In the genomic region with DNA sequence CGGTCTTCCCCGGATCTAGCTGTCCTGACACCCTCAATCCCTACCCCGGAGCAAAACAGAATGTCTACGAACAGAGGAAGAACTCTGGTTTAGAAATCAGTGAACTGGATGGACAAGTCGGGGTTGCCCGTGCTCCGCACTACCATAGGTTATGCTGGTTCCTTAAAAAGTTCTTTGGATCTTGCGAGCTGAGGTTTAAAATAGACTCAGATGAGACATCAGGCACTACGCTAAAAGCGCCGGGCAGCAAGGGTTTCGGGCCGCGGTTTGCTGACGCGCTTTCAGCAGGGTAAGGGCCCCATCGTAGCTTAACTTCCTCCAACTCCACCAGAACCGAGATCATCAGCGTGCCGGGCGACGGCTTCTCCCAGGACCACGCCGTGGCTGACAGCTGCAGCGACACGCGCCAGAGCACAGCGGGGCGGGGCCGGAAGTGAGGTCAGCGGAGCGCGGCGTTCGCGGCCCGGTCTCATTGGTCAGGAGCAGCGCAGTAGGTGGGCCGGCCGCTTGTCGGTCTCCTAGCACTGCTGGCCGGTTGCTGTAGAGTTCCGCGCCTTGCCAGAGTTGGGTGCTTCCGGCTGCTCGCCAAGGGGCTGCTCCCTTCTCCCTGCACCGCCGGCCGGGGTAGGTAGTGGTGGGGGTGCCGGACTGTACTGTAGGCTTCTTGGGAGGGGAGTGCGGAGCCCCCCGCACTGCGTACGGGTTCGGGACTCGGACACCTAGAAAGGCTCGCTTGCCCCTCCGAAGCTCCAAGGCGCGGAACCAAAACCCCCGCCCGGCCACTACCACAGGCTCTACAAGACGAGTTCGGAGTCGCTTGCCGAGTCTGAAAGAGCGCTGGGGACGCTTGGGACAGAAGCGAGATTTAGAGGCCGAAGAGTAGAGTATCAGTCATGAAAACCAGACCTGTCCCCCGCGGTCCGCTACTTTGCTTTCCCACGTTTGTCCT, we compare ENCODE assay signal across 7 mouse cellular contexts. TPM values are rescaled to one million over a fixed set of nuclear protein-coding genes. Genes with fewer than 3 reads are reported as not detected.
DNase-seq lines count a peak whose midpoint lies in the region; ATAC-seq lines count a peak whose summit lies in the region.

Gene Ccdc134 (plus strand): TSS at position 497 of the 949 bp plus-strand sequence.

- peak; percentile 98 for ATAC-seq in embryonic facial prominence, embryonic 11.5 days (replicated peaks; ENCODE audit: insufficient number of reproducible peaks, low FRiP score, low TSS enrichment, low read depth)
- ATAC-seq in limb, embryonic 11.5 days (ENCODE audit: insufficient number of reproducible peaks, low FRiP score, low TSS enrichment, low read depth) = peak; percentile 97
- peak; percentile 99 for ATAC-seq in midbrain, embryonic 14.5 days (ENCODE audit: low FRiP score, low TSS enrichment)

- peak within 1 kb of the TSS; percentile 59 for H3K4me2 ChIP-seq in embryonic facial prominence, embryonic 11.5 days (ENCODE audit: low read depth, low read length)
- H3K4me2 ChIP-seq in limb, embryonic 11.5 days (ENCODE audit: low read depth, severe bottlenecking) = peak within 1 kb of the TSS; percentile 62
- peak within 1 kb of the TSS; percentile 96 for H3K4me2 ChIP-seq in midbrain, embryonic 14.5 days (ENCODE audit: low read length)

- DNase-seq in adrenal gland, postnatal 14 days = peak; percentile 97
- peak; percentile 96 for DNase-seq in embryonic facial prominence, embryonic 11.5 days (ENCODE audit: low spot score)
- peak; percentile 100 for DNase-seq in heart, adult 11 months
- peak; percentile 96 for DNase-seq in kidney, adult 18-20 months
- DNase-seq in limb, embryonic 11.5 days (ENCODE audit: low spot score) = peak; percentile 98
- peak; percentile 98 for DNase-seq in midbrain, embryonic 14.5 days
- DNase-seq in spleen, adult 18-20 months = peak; percentile 96 to 97

- H3K4me1 ChIP-seq in embryonic facial prominence, embryonic 11.5 days (ENCODE audit: control insufficient read depth, insufficient read depth, low read length) = no peaks in the 10 kb centered on the region
- H3K4me1 ChIP-seq in limb, embryonic 11.5 days (ENCODE audit: control insufficient read depth, insufficient read depth, low read length) = 0 out of 2 replicates have a peak, but pooled peaks cover 2% of the 10 kb centered on the region
- peaks cover 8% of the 10 kb centered on the region for H3K4me1 ChIP-seq in midbrain, embryonic 14.5 days (ENCODE audit: control insufficient read depth, insufficient read depth, low read length)

- 1% methylated on average over 74 of the region's 74 CpGs for WGBS in embryonic facial prominence, embryonic 11.5 days
- under 1% methylated on average over 74 of the region's 74 CpGs for WGBS in limb, embryonic 11.5 days
- WGBS in midbrain, embryonic 14.5 days = under 1% methylated on average over 74 of the region's 74 CpGs

- 0 out of 2 replicates have a peak within 1 kb of the TSS, but pooled peaks have one; percentile 41 for H3K27ac ChIP-seq in embryonic facial prominence, embryonic 11.5 days (replicated peaks; ENCODE audit: low read depth, low read length)
- peak within 1 kb of the TSS; percentile 30; the same call in 1 of the 2 replicates for H3K27ac ChIP-seq in limb, embryonic 11.5 days (replicated peaks; ENCODE audit: low read depth, low read length)
- peak within 1 kb of the TSS; percentile 73 for H3K27ac ChIP-seq in midbrain, embryonic 14.5 days (replicated peaks; ENCODE audit: low read depth, low read length)

- H3K9ac ChIP-seq in embryonic facial prominence, embryonic 11.5 days (replicated peaks; ENCODE audit: low read length) = peak within 1 kb of the TSS; percentile 81
- peak within 1 kb of the TSS; percentile 78 for H3K9ac ChIP-seq in limb, embryonic 11.5 days (ENCODE audit: low read length)
- H3K9ac ChIP-seq in midbrain, embryonic 14.5 days (replicated peaks; ENCODE audit: low read length) = peak within 1 kb of the TSS; percentile 62

- H3K27me3 ChIP-seq in embryonic facial prominence, embryonic 11.5 days (ENCODE audit: control insufficient read depth, insufficient read depth, low read length) = no peaks in the 10 kb centered on the region
- H3K27me3 ChIP-seq in limb, embryonic 11.5 days (ENCODE audit: control insufficient read depth, insufficient read depth, low read length) = no peaks in the 10 kb centered on the region
- no peaks in the 10 kb centered on the region for H3K27me3 ChIP-seq in midbrain, embryonic 14.5 days (ENCODE audit: control insufficient read depth, insufficient read depth, low read length)

- no peaks in the 10 kb centered on the region for H3K36me3 ChIP-seq in embryonic facial prominence, embryonic 11.5 days (replicated peaks; ENCODE audit: control insufficient read depth, insufficient read depth, low read depth, low read length)
- H3K36me3 ChIP-seq in limb, embryonic 11.5 days (ENCODE audit: control insufficient read depth, insufficient read depth, low read length) = no peaks in the 10 kb centered on the region; the same call in 1 of the 2 replicates
- H3K36me3 ChIP-seq in midbrain, embryonic 14.5 days (ENCODE audit: control insufficient read depth, insufficient read depth, low read length) = peaks cover 9% of the 10 kb centered on the region

- peak within 1 kb of the TSS; percentile 81 for H3K4me3 ChIP-seq in embryonic facial prominence, embryonic 11.5 days (ENCODE audit: low read depth, low read length)
- peak within 1 kb of the TSS; percentile 79 for H3K4me3 ChIP-seq in limb, embryonic 11.5 days (ENCODE audit: low read depth, low read length)
- peak within 1 kb of the TSS; percentile 75 for H3K4me3 ChIP-seq in midbrain, embryonic 14.5 days (replicated peaks; ENCODE audit: low read depth, low read length)

- H3K9me3 ChIP-seq in embryonic facial prominence, embryonic 11.5 days (replicated peaks; ENCODE audit: control insufficient read depth, low read length) = no peaks in the 10 kb centered on the region
- H3K9me3 ChIP-seq in limb, embryonic 11.5 days (ENCODE audit: control insufficient read depth, low read length) = no peaks in the 10 kb centered on the region
- no peaks in the 10 kb centered on the region for H3K9me3 ChIP-seq in midbrain, embryonic 14.5 days (ENCODE audit: control insufficient read depth, low read length)

RNA-seq across cellular contexts. Expression of gene Ccdc134, which starts in this region (rescaled TPM):
- 6.6 and 12.1 TPM in 2 replicates for total RNA-seq in adrenal gland, postnatal 14 days (2021)
- 19.9 and 21.0 TPM in 2 replicates for polyA plus RNA-seq in embryonic facial prominence, embryonic 11.5 days (2014; fragmentation: Nextera tagmentation; extraction: Ambion mirVana)
- polyA plus RNA-seq in limb, embryonic 11.5 days (2014; fragmentation: Nextera tagmentation; extraction: Ambion mirVana) = 22.3 and 24.4 TPM in 2 replicates
- 10.0 and 11.0 TPM in 2 replicates for polyA plus RNA-seq in midbrain, embryonic 14.5 days (2014; fragmentation: Nextera tagmentation; extraction: Ambion mirVana)

Comparison
In these comparisons a context has a peak if more than half of its experiments do, and no peak if none do; other contexts are left out.
1. Peak in every context shown above with its lines: DNase-seq, ATAC-seq, H3K4me3 ChIP-seq and H3K27ac ChIP-seq.